Mouse (Mus musculus): ENCODE measurements around the gene E2f1.

GRCm38 (mm10) chr2:154577744-154578067 is 8.0 kb upstream of the E2f1 start:
- TF ChIP-seq CTCF (conservative IDR thresholded peaks at IDR 0.05; ENCODE audit: insufficient read depth, insufficient read length, low read depth, low read length) (no peak), POLR2A (IDR thresholded peaks at IDR 0.05; ENCODE audit: low read depth, low read length) (no peak)

All from kidney, adult 2 months (tissue).